Mouse (Mus musculus) limb, embryonic 14.5 days (tissue): ENCODE results near the gene Mst1. TPM values are rescaled to one million over a fixed set of nuclear protein-coding genes. Genes with fewer than 3 reads are reported as not detected.

Source experiments
- ATAC-seq: fragments of 200-750 bp; cut with Nextera tagmentation; 2 replicates; pipeline ENCODE4 v1.8.0; 2017; ENCODE audit warnings: low read depth, moderate number of reproducible peaks, moderate TSS enrichment; ENCODE audit not compliant: low FRiP score
- DNase-seq: peaks from one replicate; pipeline ENCODE4 v3.0.0-alpha.2; 2015; ENCODE audit warnings: low spot score
- H3K27ac ChIP-seq: fragments of 300-500 bp; sonication (generic); replicated peaks from 2 replicates; pipeline ENCODE4 v1.5.1; 2014; ENCODE audit warnings: low read depth, mild to moderate bottlenecking, low read length, moderate library complexity, mixed read lengths
- H3K27me3 ChIP-seq: fragments of 300-500 bp; sonication (generic); 2 replicates; pipeline ENCODE4 v1.6.1; 2014; ENCODE audit warnings: low read length, mixed read lengths; ENCODE audit not compliant: control insufficient read depth, insufficient read depth
- H3K36me3 ChIP-seq: fragments of 300-500 bp; sonication (generic); 2 replicates; pipeline ENCODE4 v1.6.1; 2014; ENCODE audit warnings: mild to moderate bottlenecking, low read length, moderate library complexity, mixed read lengths; ENCODE audit not compliant: control insufficient read depth, insufficient read depth
- H3K4me1 ChIP-seq: fragments of 300-500 bp; sonication (generic); 2 replicates; pipeline ENCODE4 v1.6.1; 2014; ENCODE audit warnings: antibody characterized with exemption, low read length, mixed read lengths; ENCODE audit not compliant: control insufficient read depth, insufficient read depth
- H3K4me2 ChIP-seq: fragments of 300-500 bp; sonication (generic); replicated peaks from 2 replicates; pipeline ENCODE4 v1.6.1; 2014; ENCODE audit warnings: low read depth, mild to moderate bottlenecking, low read length, moderate library complexity; ENCODE audit not compliant: severe bottlenecking
- H3K4me3 ChIP-seq: fragments of 300-500 bp; sonication (generic); replicated peaks from 2 replicates; pipeline ENCODE4 v1.5.1; 2014; ENCODE audit warnings: low read length
- H3K9ac ChIP-seq: fragments of 300-500 bp; sonication (generic); 2 replicates; pipeline ENCODE4 v1.6.1; 2014; ENCODE audit warnings: mild to moderate bottlenecking, low read depth, low read length, moderate library complexity; ENCODE audit not compliant: severe bottlenecking
- H3K9me3 ChIP-seq: fragments of 300-500 bp; sonication (generic); 2 replicates; pipeline ENCODE4 v1.6.1; 2016; ENCODE audit warnings: low read length; ENCODE audit not compliant: control insufficient read depth
- POLR2A ChIP-seq: fragments of 200-500 bp; IDR thresholded peaks from 2 replicates; pipeline ENCODE4 v1.8.0; 2012; ENCODE audit warnings: inconsistent platforms, mild to moderate bottlenecking, moderate library complexity, borderline replicate concordance; ENCODE audit not compliant: insufficient read depth, insufficient read length; ENCODE audit errors: extremely low read depth
- WGBS: fragments of 180-500 bp; shearing (Covaris S2); extraction: QIAGEN DNeasy Blood & Tissue Kit; methylation state at CpG from one replicate; pipeline ENCODE4 v1.1.7; 2014; 5-methylcytosine and 5-hydroxymethylcytosine counted together
- polyA plus RNA-seq, 2 experiments: library from polyadenylated mRNA; depleted of rRNA in 1 of 2; stranded (reverse) in 1 of 2; unstranded in 1 of 2; fragments of >200 nt; fragmentation: Nextera tagmentation in 1 of 2; extraction: Ambion mirVana in 1 of 2; gene quantifications; 2 replicates each; pipeline versions ENCODE4 v1.2.1 to v1.2.3; 2012 to 2014

Mst1 gene
- polyA plus RNA-seq, 2 experiments: 1.1 to 1.6 TPM

DNA sequence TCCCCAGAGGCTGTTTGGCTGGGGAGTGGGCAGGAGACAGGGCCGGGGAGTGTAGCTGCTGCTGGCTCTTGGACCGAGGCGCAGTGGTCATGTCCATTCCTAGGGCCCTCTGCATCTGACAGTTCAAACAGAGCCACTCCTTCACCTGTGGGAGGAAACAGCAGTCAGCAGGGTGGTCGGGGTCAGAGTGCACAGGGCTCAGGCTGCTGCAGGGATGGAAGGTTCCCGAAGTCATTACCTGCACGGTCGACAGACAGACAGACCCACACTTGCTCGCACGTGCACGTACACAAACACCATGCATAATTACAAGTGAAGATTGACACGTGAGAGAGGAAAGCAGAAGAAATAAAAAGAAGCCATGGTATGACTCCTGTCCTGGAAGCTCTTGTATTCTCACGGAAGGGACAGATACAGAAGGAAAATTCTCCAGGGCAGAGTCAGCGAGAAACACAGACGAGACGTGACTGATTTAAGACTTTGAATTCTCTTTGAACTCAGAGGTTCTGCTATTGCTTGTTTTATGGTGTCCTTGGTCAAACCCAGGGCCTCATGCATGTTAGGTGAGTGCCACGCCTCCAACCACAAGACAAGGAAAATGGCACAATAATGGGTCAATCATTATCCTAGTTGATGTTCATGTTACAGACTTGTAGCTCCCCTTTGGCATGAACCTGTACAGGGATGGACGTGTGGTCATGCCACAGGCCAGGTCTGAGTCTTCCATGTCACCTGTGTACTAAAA is 46.4 kb downstream of the Mst1 start:
- no peak overlapping the region for H3K4me3 ChIP-seq
- whole genome bisulfite sequencing: 70% methylated on average over 17 of the region's 17 CpGs
- ATAC-seq (no peak), DNase-seq (no peak)
- no peak overlapping the region for H3K9ac ChIP-seq
- 0 out of 2 replicates have a peak, but pooled peaks cover 3% of the 10 kb centered on the region for H3K4me1 ChIP-seq
- H3K9me3 ChIP-seq: no peaks in the 10 kb centered on the region
- no peak overlapping the region for H3K4me2 ChIP-seq
- no peak for TF ChIP-seq POLR2A
- no peaks in the 10 kb centered on the region for H3K27me3 ChIP-seq
- no peaks in the 10 kb centered on the region for H3K36me3 ChIP-seq
- H3K27ac ChIP-seq: no peak overlapping the region

DNA sequence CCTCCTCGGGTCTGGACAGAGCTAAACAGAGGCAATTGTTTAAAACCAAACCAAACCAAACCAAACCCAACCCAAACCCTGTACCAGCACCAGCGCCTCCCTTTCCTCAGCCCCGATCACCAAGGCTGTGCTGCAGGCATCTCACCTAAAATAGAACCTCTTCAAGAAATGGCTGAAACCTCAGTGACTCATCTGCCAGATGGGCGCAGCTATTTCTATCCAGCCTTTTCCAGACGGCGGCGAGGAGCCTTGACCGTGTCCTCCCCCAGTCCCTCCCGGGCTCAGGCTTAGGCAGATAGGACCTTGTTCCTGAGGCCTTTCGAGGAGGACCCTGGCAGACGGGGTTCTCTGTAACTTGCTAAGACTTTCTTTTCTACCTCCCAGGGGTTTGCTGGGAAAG is 48.0 kb downstream of the Mst1 start:
- H3K4me2 ChIP-seq: no peak overlapping the region
- 0 out of 2 replicates have a peak, but pooled peaks cover 3% of the 10 kb centered on the region for H3K4me1 ChIP-seq
- no peaks in the 10 kb centered on the region for H3K36me3 ChIP-seq
- DNase-seq (no peak), ATAC-seq (no peak)
- TF ChIP-seq POLR2A: no peak
- no peak overlapping the region for H3K9ac ChIP-seq
- no peaks in the 10 kb centered on the region for H3K9me3 ChIP-seq
- H3K27ac ChIP-seq: no peak overlapping the region
- H3K27me3 ChIP-seq: no peaks in the 10 kb centered on the region
- WGBS: 83% methylated on average over 11 of the region's 11 CpGs
- no peak overlapping the region for H3K4me3 ChIP-seq

DNA sequence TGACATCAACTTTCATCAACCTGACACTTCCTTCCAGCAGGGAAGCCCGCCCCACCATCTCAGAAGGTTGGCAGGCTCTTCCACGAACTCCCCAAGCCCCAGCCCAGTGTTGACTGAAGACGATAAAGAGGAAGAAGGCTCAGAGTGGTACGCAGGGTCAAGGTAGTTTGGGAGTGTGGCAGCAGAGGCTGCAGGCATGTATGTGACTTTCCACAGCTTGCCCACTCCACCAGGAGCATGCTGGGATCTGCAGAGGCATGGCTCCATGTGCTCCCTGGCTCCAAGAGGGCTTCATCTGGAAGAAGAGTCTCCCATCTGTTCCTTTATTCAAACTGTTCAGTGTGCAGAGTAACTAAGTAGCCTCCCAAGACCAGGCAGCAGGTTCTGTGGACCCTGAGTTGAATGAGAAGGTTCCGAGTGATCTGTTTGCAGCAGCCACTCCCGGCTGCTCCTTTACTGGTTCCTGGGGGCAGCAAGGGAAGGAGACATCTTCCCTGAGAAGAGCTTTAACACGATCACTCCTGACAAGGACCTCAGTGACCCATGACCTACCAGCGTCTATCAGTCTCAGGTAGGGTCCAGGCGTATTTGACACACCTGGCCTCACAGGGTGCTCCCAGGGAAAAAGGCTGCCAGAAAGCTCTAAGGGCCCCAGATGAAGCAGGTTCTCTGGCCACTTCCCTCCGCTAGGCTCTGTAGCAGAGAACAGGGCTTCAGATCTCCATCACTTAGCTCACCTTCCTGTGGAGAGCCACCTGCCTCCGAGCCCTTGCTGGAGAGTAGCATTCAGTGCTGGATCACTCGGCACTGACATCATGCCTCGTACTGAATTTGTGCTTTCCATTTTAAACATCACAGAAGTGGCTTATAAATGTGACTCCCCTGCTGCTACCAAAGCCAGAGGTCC is 49.1 kb downstream of the Mst1 start:
- H3K27me3 ChIP-seq: no peaks in the 10 kb centered on the region
- H3K27ac ChIP-seq: no peak overlapping the region
- no peak overlapping the region for H3K9ac ChIP-seq
- H3K36me3 ChIP-seq: no peaks in the 10 kb centered on the region
- TF ChIP-seq POLR2A: no peak
- no peak for DNase-seq
- no peaks in the 10 kb centered on the region for H3K4me1 ChIP-seq
- H3K4me2 ChIP-seq: no peak overlapping the region
- no peak for ATAC-seq
- H3K9me3 ChIP-seq: no peaks in the 10 kb centered on the region
- no peak overlapping the region for H3K4me3 ChIP-seq
- WGBS: 73% methylated on average over 13 of the region's 13 CpGs

DNA sequence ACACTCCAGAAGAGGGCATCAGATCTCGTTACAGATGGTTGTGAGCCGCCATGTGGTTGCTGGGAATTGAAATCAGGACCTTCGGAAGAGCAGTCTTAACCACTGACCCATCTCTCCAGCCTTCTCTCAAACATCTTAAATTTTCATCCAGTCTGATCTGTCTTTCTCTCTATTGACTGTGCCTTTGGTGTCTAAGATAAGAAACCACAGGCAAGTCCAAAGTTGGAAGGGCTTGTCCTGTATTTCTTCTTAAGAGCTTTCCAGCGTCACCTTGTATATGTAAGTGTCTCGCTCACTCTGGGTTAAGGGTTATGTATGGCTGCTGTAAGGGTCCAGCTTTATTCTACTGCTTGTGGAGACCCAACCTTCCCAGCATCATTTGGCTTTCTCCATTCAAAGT is 51.3 kb downstream of the Mst1 start:
- Histone ChIP-seq H3K27me3 (no peaks in the 10 kb centered on the region), H3K36me3 (no peaks in the 10 kb centered on the region), H3K27ac (no peak overlapping the region), H3K9me3 (no peaks in the 10 kb centered on the region), H3K4me3 (no peak overlapping the region), H3K4me2 (no peak overlapping the region), H3K4me1 (no peaks in the 10 kb centered on the region), H3K9ac (no peak overlapping the region)
- DNase-seq (no peak), ATAC-seq (no peak)
- TF ChIP-seq POLR2A: no peak
- 90% methylated on average over 5 of the region's 5 CpGs for WGBS

DNA sequence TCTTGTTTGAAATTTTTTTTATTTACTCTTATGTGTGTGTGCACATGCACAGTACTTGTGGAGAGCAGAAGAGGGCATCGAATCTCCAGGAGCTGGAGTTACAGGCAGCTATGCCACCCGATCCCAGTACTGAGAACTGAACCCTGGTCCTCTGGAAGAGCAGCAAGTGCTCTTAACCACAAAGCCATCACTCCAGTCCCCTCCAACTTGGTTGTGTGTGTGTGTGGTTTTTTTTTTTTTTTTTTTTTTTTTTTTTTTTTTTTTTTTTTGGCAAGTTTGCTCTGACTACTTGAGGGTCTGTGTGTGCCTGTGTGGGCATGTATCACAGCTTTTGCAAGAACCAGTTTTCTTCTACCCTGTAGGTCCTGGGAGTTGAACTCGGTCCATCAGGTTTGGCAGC is 52.1 kb downstream of the Mst1 start:
- no peaks in the 10 kb centered on the region for H3K36me3 ChIP-seq
- H3K27ac ChIP-seq: no peak overlapping the region
- ATAC-seq (no peak), DNase-seq (no peak)
- H3K9me3 ChIP-seq: no peaks in the 10 kb centered on the region
- no peak overlapping the region for H3K4me3 ChIP-seq
- TF ChIP-seq POLR2A: no peak
- no peak overlapping the region for H3K9ac ChIP-seq
- WGBS: 89% methylated on average over 3 of the region's 3 CpGs
- no peak overlapping the region for H3K4me2 ChIP-seq
- no peaks in the 10 kb centered on the region for H3K27me3 ChIP-seq
- H3K4me1 ChIP-seq: peaks cover 5% of the 10 kb centered on the region
